Mouse (Mus musculus): ENCODE measurements around the gene Tekt1.

Tekt1 gene

GRCm38 (mm10) chr11:72342549-72343237 lies 19.5 kb downstream of the Tekt1 start:
- DNase-seq (ENCODE audit: low read depth, low spot score) = peak; percentile 74

GRCm38 (mm10) chr11:72339716-72340115 lies 22.5 kb downstream of the Tekt1 start:
- no peak for DNase-seq (ENCODE audit: low read depth, low spot score)

- DNase-seq (ENCODE audit: low read depth, low spot score) = no peak
Measured at GRCm38 (mm10) chr11:72338437-72338871, 23.8 kb downstream of the Tekt1 start.

DNA sequence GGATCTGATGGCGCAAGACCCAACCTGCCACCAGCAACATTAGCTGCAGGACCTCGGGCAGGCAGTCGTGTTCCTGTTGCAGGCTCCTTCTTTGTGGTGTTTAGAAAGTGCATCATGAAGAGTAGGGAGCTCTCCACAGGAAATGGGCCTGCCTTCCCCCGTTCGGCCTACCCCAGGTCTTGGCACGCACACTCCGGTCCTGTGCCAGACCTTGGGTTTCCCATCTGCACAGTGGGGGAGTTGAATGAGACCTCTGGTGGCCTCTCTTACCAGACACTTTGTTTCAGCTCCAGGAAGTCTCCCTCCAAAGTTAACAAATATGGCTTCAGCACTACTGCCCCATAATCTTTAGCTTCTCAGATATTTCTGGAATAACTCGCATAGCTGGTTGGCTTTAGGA lies 25.5 kb downstream of the Tekt1 start:
- DNase-seq (ENCODE audit: low read depth, low spot score) = no peak

DNA sequence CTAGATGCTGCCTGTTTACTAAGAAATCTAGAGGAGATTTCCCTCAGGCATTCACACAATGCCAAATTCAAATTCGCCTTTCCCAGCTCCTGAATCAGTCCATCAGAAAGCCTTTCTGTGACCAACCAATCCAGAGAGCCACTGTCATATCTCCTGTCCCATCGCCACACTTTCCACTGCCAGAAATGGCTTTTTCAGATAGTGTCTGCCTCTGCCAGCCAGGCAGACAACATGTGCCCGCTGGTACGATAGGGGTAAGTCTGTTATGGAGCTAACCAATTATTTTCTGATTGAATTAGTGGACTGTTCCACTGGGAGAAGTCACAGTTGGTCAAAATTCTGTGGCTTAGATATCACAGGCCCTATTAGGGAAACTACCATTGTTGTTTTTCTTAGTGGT lies 27.6 kb downstream of the Tekt1 start:
- DNase-seq (ENCODE audit: low read depth, low spot score) = no peak

DNA sequence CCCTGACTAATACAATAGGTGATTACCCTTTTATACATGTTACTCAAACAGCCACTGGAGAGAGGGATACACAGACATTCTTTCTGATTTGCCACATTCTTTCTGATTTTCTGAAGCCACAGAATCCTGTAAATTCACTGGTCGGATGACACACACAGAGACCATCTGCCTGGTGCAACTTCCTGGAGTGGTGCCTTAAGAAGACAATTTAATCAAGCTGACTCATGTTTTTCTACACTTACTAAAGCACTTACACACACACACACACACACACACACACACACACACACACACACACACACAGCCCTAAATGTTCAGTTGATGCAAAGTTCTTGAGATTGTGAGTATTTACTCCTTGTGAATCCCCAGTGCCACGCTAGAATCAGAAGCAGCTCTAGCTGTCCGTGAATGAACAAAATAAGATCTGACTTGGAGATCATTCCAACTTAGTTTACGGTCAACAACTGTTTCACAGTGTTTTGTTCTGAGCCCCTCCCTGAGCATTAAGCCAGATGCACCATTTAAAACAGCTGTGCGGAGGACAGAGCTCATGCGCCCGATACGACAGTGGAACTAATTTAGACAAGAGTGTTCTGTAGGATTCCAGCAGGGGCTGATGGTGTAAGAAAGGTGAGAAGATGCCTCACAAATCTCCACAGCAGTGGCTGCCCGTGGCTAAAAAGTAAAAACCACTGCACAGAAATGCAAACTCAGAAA lies 29.1 kb downstream of the Tekt1 start:
- DNase-seq (ENCODE audit: low read depth, low spot score) = no peak

GRCm38 (mm10) chr11:72325701-72326100 lies 36.5 kb downstream of the Tekt1 start:
- no peak for DNase-seq (ENCODE audit: low read depth, low spot score)

DNA sequence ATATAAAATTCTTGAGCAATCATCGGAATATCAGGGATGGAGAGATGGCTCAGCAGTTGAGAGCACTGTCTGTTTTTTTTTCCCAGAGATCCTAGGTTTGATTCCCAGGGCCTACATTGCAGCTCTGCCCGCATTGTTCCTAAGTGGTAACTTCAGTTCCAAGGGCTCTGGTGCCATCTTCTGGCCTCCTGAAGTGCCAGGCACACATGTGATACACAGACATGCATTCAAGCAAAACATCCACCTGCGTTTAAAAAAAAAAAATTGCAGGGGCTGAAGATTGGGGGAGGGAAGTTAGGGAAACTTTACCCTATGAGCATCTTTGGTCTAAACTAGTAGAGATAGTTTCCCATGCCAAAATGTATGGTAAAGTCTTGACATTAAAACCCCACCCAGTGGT lies 37.8 kb downstream of the Tekt1 start:
- no peak for DNase-seq (ENCODE audit: low read depth, low spot score)

GRCm38 (mm10) chr11:72318026-72318425 lies 44.2 kb downstream of the Tekt1 start:
- no peak for DNase-seq (ENCODE audit: low read depth, low spot score)

DNA sequence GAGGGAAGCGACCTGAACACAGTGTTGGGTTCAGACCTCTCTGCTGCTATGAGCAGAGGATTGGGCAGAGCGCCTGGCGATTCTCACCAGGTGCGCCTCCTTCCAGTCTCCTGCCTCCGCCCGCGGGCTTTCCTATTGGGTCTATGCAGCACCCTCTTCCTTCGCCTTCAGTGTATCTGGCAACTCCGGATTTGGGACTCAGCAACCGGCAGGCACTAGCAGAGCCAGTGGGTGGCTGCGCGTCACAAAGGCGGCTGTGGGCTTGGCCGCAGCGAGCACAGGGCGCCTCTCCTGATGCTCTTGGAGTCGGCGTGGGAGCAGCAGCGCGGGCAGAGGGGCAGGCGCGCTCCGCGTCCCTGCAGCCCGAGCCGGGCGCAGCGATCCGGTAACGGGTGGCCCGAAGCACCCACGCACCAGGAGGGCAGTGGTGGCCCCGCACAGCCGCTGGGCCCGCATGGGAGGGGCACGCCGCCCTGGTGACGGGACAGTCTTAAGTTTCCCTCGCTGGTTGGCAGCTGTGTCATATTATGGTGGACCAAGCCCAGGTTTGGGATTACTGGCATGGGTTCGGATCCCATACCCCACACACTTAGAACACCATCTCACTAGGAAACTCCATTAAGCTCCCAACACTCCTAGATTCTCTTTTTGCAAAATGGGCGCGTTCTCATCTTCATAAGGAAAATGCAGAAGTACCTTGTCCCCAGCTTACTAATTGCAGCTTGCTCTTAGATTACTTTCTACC lies 47.9 kb downstream of the Tekt1 start, which contains the start of gene Fbxo39:
Gene Fbxo39, plus strand, starts transcription at position 294 of the 745 bp plus-strand sequence.
- no peak for DNase-seq (ENCODE audit: low read depth, low spot score)

GRCm38 (mm10) chr11:72311355-72312001 lies 50.8 kb downstream of the Tekt1 start:
- DNase-seq (ENCODE audit: low read depth, low spot score) = no peak

- DNase-seq (ENCODE audit: low read depth, low spot score) = no peak
Measured at GRCm38 (mm10) chr11:72310491-72310890, 51.8 kb downstream of the Tekt1 start.

- no peak for DNase-seq (ENCODE audit: low read depth, low spot score)
Measured at GRCm38 (mm10) chr11:72308982-72309381, 53.3 kb downstream of the Tekt1 start.

DNA sequence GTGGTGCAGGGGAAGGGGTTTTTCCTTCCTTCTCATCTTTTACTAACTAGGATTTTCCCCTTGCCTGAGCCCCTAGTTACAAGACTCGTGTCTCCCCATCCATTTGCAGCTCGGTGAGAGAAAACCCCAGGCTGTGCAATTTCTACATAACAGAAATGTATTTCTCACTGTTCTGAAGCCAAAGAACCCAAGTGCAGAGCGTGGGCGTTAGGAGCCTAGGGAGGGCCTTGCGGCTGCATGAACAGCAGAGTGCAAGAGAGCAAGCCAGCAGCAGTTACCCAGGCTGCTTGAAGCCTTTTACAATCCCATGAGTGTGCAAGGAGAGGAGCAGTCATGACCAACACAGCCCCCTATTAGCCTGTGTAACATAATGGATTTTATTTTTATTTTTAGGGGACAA lies 54.8 kb downstream of the Tekt1 start:
- DNase-seq (ENCODE audit: low read depth, low spot score) = no peak

- DNase-seq (ENCODE audit: low read depth, low spot score) = no peak
Measured at GRCm38 (mm10) chr11:72302230-72302629, 60.0 kb downstream of the Tekt1 start.

- no peak for DNase-seq (ENCODE audit: low read depth, low spot score)
Measured at GRCm38 (mm10) chr11:72301334-72301733, 60.9 kb downstream of the Tekt1 start, which contains the start of gene Xaf1. TSS of gene Xaf1 (plus strand) at chr11:72301629.
